Mouse (Mus musculus): ENCODE results near the gene Cpz. TPM values are rescaled to one million over a fixed set of nuclear protein-coding genes. Genes with fewer than 3 reads are reported as not detected.
A peak's percentile ranks its signal among the peaks of the same experiment; 100 is the strongest.

Gene Cpz
- not detected in 2 replicates for polyA plus RNA-seq (2012; ENCODE audit: insufficient read depth, low replicate concordance)

- TF ChIP-seq FLI1 (IDR thresholded peaks at IDR 0.05; ENCODE audit: low read length): no peak
- TF ChIP-seq GATA1 (IDR thresholded peaks at IDR 0.05; ENCODE audit: borderline replicate concordance, low read length): no peak
- Histone ChIP-seq H3K27me3 (replicated peaks) (peaks cover 84% of the 10 kb centered on the region), H3K4me1 (peaks cover 10% of the 10 kb centered on the region), H3K4me3 (replicated peaks) (no peak within 1 kb of the TSS), H3K36me3 (replicated peaks; ENCODE audit: low read length) (no peaks in the 10 kb centered on the region), H3K9me3 (no peaks in the 10 kb centered on the region)
These were observed at the start of gene Cpz for GRCm38 (mm10) chr5:35525469-35526123. TSS of gene Cpz (minus strand) at chr5:35525698.

- H3K9me3 ChIP-seq: no peaks in the 10 kb centered on the region
- no peaks in the 10 kb centered on the region for H3K27me3 ChIP-seq (replicated peaks)
- peaks cover 40% of the 10 kb centered on the region for H3K36me3 ChIP-seq (replicated peaks; ENCODE audit: low read length)
- H3K4me1 ChIP-seq: peaks cover 50% of the 10 kb centered on the region
- no peak for TF ChIP-seq GATA1 (IDR thresholded peaks at IDR 0.05; ENCODE audit: borderline replicate concordance, low read length)
- TF ChIP-seq FLI1 (IDR thresholded peaks at IDR 0.05; ENCODE audit: low read length): peak; percentile 8; the same call in 1 of the 2 replicates
- peak within 1 kb of the TSS; percentile 97 for H3K4me3 ChIP-seq (replicated peaks)
These were observed 49.4 kb upstream of the Cpz start, which contains the start of gene Trmt44 for GRCm38 (mm10) chr5:35574653-35575599. TSS of gene Trmt44 (minus strand) at chr5:35575070.

- no peaks in the 10 kb centered on the region for H3K27me3 ChIP-seq (replicated peaks)
- H3K36me3 ChIP-seq (replicated peaks; ENCODE audit: low read length): peaks cover 72% of the 10 kb centered on the region
- TF ChIP-seq FLI1 (IDR thresholded peaks at IDR 0.05; ENCODE audit: low read length) (no peak), GATA1 (IDR thresholded peaks at IDR 0.05; ENCODE audit: borderline replicate concordance, low read length) (no peak)
- peaks cover 16% of the 10 kb centered on the region for H3K4me1 ChIP-seq
- no peak overlapping the region for H3K4me3 ChIP-seq (replicated peaks)
- no peaks in the 10 kb centered on the region for H3K9me3 ChIP-seq
These were observed 46.0 kb upstream of the Cpz start for GRCm38 (mm10) chr5:35571546-35571945.

GRCm38 (mm10) chr5:35566632-35567031 lies 41.1 kb upstream of the Cpz start:
- Histone ChIP-seq H3K36me3 (replicated peaks; ENCODE audit: low read length) (peaks cover 98% of the 10 kb centered on the region), H3K27me3 (replicated peaks) (no peaks in the 10 kb centered on the region), H3K4me3 (replicated peaks) (no peak overlapping the region), H3K4me1 (no peaks in the 10 kb centered on the region; the same call in 1 of the 2 replicates), H3K9me3 (no peaks in the 10 kb centered on the region)
- TF ChIP-seq FLI1 (IDR thresholded peaks at IDR 0.05; ENCODE audit: low read length): no peak
- TF ChIP-seq GATA1 (IDR thresholded peaks at IDR 0.05; ENCODE audit: borderline replicate concordance, low read length): no peak

GRCm38 (mm10) chr5:35565217-35565616 lies 39.7 kb upstream of the Cpz start:
- H3K36me3 ChIP-seq (replicated peaks; ENCODE audit: low read length): peaks cover 97% of the 10 kb centered on the region
- H3K4me1 ChIP-seq: peaks cover 3% of the 10 kb centered on the region; the same call in 1 of the 2 replicates
- no peak for TF ChIP-seq FLI1 (IDR thresholded peaks at IDR 0.05; ENCODE audit: low read length)
- TF ChIP-seq GATA1 (IDR thresholded peaks at IDR 0.05; ENCODE audit: borderline replicate concordance, low read length): no peak
- H3K27me3 ChIP-seq (replicated peaks): no peaks in the 10 kb centered on the region
- H3K9me3 ChIP-seq: no peaks in the 10 kb centered on the region
- H3K4me3 ChIP-seq (replicated peaks): no peak overlapping the region

GRCm38 (mm10) chr5:35563449-35563848 lies 38.0 kb upstream of the Cpz start:
- no peak overlapping the region for H3K4me3 ChIP-seq (replicated peaks)
- H3K27me3 ChIP-seq (replicated peaks): no peaks in the 10 kb centered on the region
- peaks cover 99% of the 10 kb centered on the region for H3K36me3 ChIP-seq (replicated peaks; ENCODE audit: low read length)
- H3K4me1 ChIP-seq: peaks cover 20% of the 10 kb centered on the region
- TF ChIP-seq FLI1 (IDR thresholded peaks at IDR 0.05; ENCODE audit: low read length) (no peak), GATA1 (IDR thresholded peaks at IDR 0.05; ENCODE audit: borderline replicate concordance, low read length) (no peak)
- no peaks in the 10 kb centered on the region for H3K9me3 ChIP-seq

GRCm38 (mm10) chr5:35562616-35563015 lies 37.1 kb upstream of the Cpz start:
- no peak for TF ChIP-seq FLI1 (IDR thresholded peaks at IDR 0.05; ENCODE audit: low read length)
- no peak for TF ChIP-seq GATA1 (IDR thresholded peaks at IDR 0.05; ENCODE audit: borderline replicate concordance, low read length)
- Histone ChIP-seq H3K36me3 (replicated peaks; ENCODE audit: low read length) (peaks cover 99% of the 10 kb centered on the region), H3K4me1 (peaks cover 25% of the 10 kb centered on the region), H3K4me3 (replicated peaks) (no peak overlapping the region), H3K27me3 (replicated peaks) (no peaks in the 10 kb centered on the region), H3K9me3 (no peaks in the 10 kb centered on the region)

GRCm38 (mm10) chr5:35559447-35559846 lies 33.9 kb upstream of the Cpz start:
- TF ChIP-seq GATA1 (IDR thresholded peaks at IDR 0.05; ENCODE audit: borderline replicate concordance, low read length) (no peak), FLI1 (IDR thresholded peaks at IDR 0.05; ENCODE audit: low read length) (no peak)
- peaks cover 25% of the 10 kb centered on the region for H3K4me1 ChIP-seq
- H3K4me3 ChIP-seq (replicated peaks): no peak overlapping the region
- no peaks in the 10 kb centered on the region for H3K9me3 ChIP-seq
- H3K36me3 ChIP-seq (replicated peaks; ENCODE audit: low read length): peaks cover 98% of the 10 kb centered on the region
- H3K27me3 ChIP-seq (replicated peaks): no peaks in the 10 kb centered on the region

- H3K4me3 ChIP-seq (replicated peaks): no peak overlapping the region
These were observed 32.6 kb upstream of the Cpz start for GRCm38 (mm10) chr5:35557946-35558621.

More at GRCm38 (mm10) chr5:35557946-35558621, 32.6 kb upstream of the Cpz start:
- TF ChIP-seq GATA1 (IDR thresholded peaks at IDR 0.05; ENCODE audit: borderline replicate concordance, low read length): no peak
- no peak for TF ChIP-seq FLI1 (IDR thresholded peaks at IDR 0.05; ENCODE audit: low read length)
- H3K36me3 ChIP-seq (replicated peaks; ENCODE audit: low read length): peaks cover 94% of the 10 kb centered on the region
- no peaks in the 10 kb centered on the region for H3K27me3 ChIP-seq (replicated peaks)
- no peaks in the 10 kb centered on the region for H3K9me3 ChIP-seq
- peaks cover 25% of the 10 kb centered on the region for H3K4me1 ChIP-seq
